Mouse (Mus musculus): ENCODE results near the gene Mansc4.

The Mansc4 gene

DNA sequence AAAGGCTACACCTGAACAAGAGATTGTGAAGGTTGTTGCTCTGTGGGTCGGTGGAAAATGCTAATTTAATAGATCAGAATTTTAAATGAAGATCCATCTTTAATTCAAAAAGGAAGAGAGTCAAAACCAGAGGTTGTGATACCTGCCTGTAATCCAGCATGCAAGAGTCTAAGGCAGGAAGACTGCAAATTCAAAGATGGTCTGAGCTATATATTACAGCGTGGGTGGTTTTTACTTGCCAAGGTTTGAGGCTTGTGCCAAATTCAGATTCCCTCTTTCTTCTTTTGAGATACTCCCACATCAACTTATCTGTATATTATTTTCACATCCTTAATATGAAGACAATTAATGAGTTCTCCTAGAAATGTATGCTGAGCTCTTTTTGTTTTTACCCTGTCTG lies 58.4 kb downstream of the Mansc4 start:
- DNase-seq (ENCODE audit: low read depth, low spot score) = no peak
